Comparison of ENCODE assay signal across 30 mouse cellular contexts in genomic region chr15:89589146-89589545, GRCm38 (mm10). TPM values are rescaled to one million over a fixed set of nuclear protein-coding genes. Genes with fewer than 3 reads are reported as not detected.
DNase-seq lines count a peak whose midpoint lies in the region; ATAC-seq and TF ChIP-seq lines count a peak whose summit lies in the region.
"Had no signal": no experiment of that assay in that cellular context is flagged by ENCODE, and none has a peak within 500 bp of the region (broad histone marks: within the 10 kb centered on the region; RNA-seq: fewer than 3 reads in every experiment).

No protein-coding gene starts in this region.

- H3K4me1 ChIP-seq in kidney, adult 2 months (ENCODE audit: control insufficient read depth, insufficient read depth, low read length) = peaks cover 4% of the 10 kb centered on the region; the same call in 1 of the 2 replicates
- H3K4me1 ChIP-seq in kidney, embryonic 15.5 days = peaks cover 23% of the 10 kb centered on the region
- H3K4me1 ChIP-seq in kidney, postnatal 0 days (replicated peaks; ENCODE audit: insufficient read depth, low read length) = peaks cover 6% of the 10 kb centered on the region; the same call in 1 of the 2 replicates
- H3K4me1 ChIP-seq: intestine, embryonic 15.5 days had no signal

- TF ChIP-seq CTCF in kidney, adult 2 months (conservative IDR thresholded peaks at IDR 0.05; ENCODE audit: insufficient read depth, insufficient read length, low read depth, low read length) = no peak
- no peak for TF ChIP-seq CTCF in kidney, postnatal 0 days (IDR thresholded peaks at IDR 0.05; ENCODE audit: low read depth)

- no peak overlapping the region for H3K4me2 ChIP-seq in kidney, embryonic 15.5 days
- no peak overlapping the region for H3K4me2 ChIP-seq in kidney, postnatal 0 days (ENCODE audit: low read length)
- H3K4me2 ChIP-seq: forebrain, embryonic 12.5 days; hindbrain, embryonic 12.5 days; intestine, embryonic 15.5 days; lung, embryonic 15.5 days; midbrain, embryonic 11.5 days; neural tube, embryonic 12.5 days had no signal

- DNase-seq in kidney, adult 2 months = peak; percentile 88
- peak; percentile 24 for DNase-seq in adipocyte (ENCODE audit: low spot score)
- DNase-seq in kidney, postnatal 0 days (ENCODE audit: low spot score) = peak; percentile 21
- DNase-seq in adrenal gland, adult 18-20 months (ENCODE audit: low spot score in 2 of 2) = no peak
- no peak for DNase-seq in thymus, postnatal 10 days (ENCODE audit: low spot score in 2 of 2)
- DNase-seq: B cell, adult 2 months; cerebellum, adult 18-20 months; cerebellum, postnatal 10 days; forebrain, postnatal 0 days; layer of hippocampus, adult 9-11 months; liver; lung, postnatal 36 days; right cerebral cortex, adult 18-20 months had no signal

- H3K4me3 ChIP-seq in kidney, adult 2 months (ENCODE audit: insufficient read depth, low read depth, low read length) = no peak overlapping the region
- no peak overlapping the region for H3K4me3 ChIP-seq in kidney, embryonic 15.5 days (replicated peaks)
- no peak overlapping the region for H3K4me3 ChIP-seq in kidney, postnatal 0 days (replicated peaks; ENCODE audit: low read depth, low read length)
- H3K4me3 ChIP-seq: erythroblast, embryonic 14.5 days; forebrain, embryonic 12.5 days; hindbrain, embryonic 12.5 days; intestine, embryonic 15.5 days; lung, embryonic 15.5 days; myocyte; neural tube, embryonic 12.5 days had no signal

- H3K27me3 ChIP-seq in kidney, adult 2 months (replicated peaks; ENCODE audit: control insufficient read depth, insufficient read depth, low read length) = no peaks in the 10 kb centered on the region
- H3K27me3 ChIP-seq in kidney, embryonic 15.5 days = no peaks in the 10 kb centered on the region
- no peaks in the 10 kb centered on the region for H3K27me3 ChIP-seq in kidney, postnatal 0 days (ENCODE audit: insufficient read depth, low read length)
- H3K27me3 ChIP-seq: forebrain, embryonic 12.5 days; hindbrain, embryonic 12.5 days; intestine, embryonic 15.5 days; lung, embryonic 15.5 days; neural tube, embryonic 12.5 days had no signal

- no peak for ATAC-seq in kidney, embryonic 15.5 days (replicated peaks; ENCODE audit: low FRiP score)
- ATAC-seq in kidney, postnatal 0 days (replicated peaks; ENCODE audit: low FRiP score, low read depth) = no peak
- ATAC-seq: forebrain, postnatal 0 days; hindbrain, postnatal 0 days; intestine, embryonic 15.5 days had no signal

- H3K9me3 ChIP-seq in kidney, embryonic 15.5 days (replicated peaks) = no peaks in the 10 kb centered on the region
- no peaks in the 10 kb centered on the region for H3K9me3 ChIP-seq in kidney, postnatal 0 days (replicated peaks; ENCODE audit: low read length)
- H3K9me3 ChIP-seq: forebrain, embryonic 12.5 days; hindbrain, embryonic 12.5 days; intestine, embryonic 15.5 days; lung, embryonic 15.5 days; neural tube, embryonic 12.5 days had no signal

- TF ChIP-seq POLR2A in kidney, adult 2 months (IDR thresholded peaks at IDR 0.05; ENCODE audit: low read depth, low read length) = no peak

- WGBS in kidney, adult 2 months = 35% methylated on average over 5 of the region's 5 CpGs
- 71% methylated on average over 5 of the region's 5 CpGs for WGBS in kidney, embryonic 15.5 days
- WGBS in kidney, postnatal 0 days = 60% methylated on average over 5 of the region's 5 CpGs

- H3K27ac ChIP-seq in kidney, adult 2 months (ENCODE audit: insufficient read depth, low read depth, low read length) = no peak overlapping the region
- H3K27ac ChIP-seq in kidney, embryonic 15.5 days = no peak overlapping the region
- no peak overlapping the region for H3K27ac ChIP-seq in kidney, postnatal 0 days
- H3K27ac ChIP-seq: forebrain, embryonic 12.5 days; hindbrain, embryonic 12.5 days; hindbrain, postnatal 0 days; intestine, embryonic 15.5 days; lung, embryonic 15.5 days; neural tube, embryonic 12.5 days; stomach, postnatal 0 days had no signal

- no peak overlapping the region for H3K9ac ChIP-seq in kidney, embryonic 15.5 days
- H3K9ac ChIP-seq in kidney, postnatal 0 days (ENCODE audit: low read depth, low read length) = no peak overlapping the region
- H3K9ac ChIP-seq: forebrain, embryonic 12.5 days; forebrain, postnatal 0 days; hindbrain, embryonic 12.5 days; intestine, embryonic 15.5 days; lung, embryonic 15.5 days; neural tube, embryonic 12.5 days had no signal

- no peaks in the 10 kb centered on the region for H3K36me3 ChIP-seq in kidney, adult 2 months (ENCODE audit: control insufficient read depth, insufficient read depth, low read length)
- peaks cover 17% of the 10 kb centered on the region for H3K36me3 ChIP-seq in kidney, embryonic 15.5 days
- H3K36me3 ChIP-seq in kidney, postnatal 0 days (ENCODE audit: insufficient read depth, low read length) = 0 out of 2 replicates have a peak, but pooled peaks cover 3% of the 10 kb centered on the region
- H3K36me3 ChIP-seq: intestine, embryonic 15.5 days; lung, embryonic 15.5 days had no signal

RNA-seq across cellular contexts. Expression of gene Rabl2, which starts 2.6 kb away (rescaled TPM):
- 16.9 and 18.1 TPM in 2 replicates for polyA plus RNA-seq in kidney, adult 2 months (2012; rRNA removed)
- 53.9 and 55.9 TPM in 2 replicates for polyA plus RNA-seq in kidney, embryonic 15.5 days (2015; fragmentation: Nextera tagmentation; extraction: Ambion mirVana)
- polyA plus RNA-seq in kidney, postnatal 0 days (2015; fragmentation: Nextera tagmentation; extraction: Ambion mirVana) = 38.0 and 39.8 TPM in 2 replicates
- total RNA-seq in adrenal gland, adult 18-20 months (2021) = 1 to 10 TPM; 9.2 to 9.9 TPM

RNA-seq across cellular contexts. Expression of gene Acr, which starts 21.0 kb away (rescaled TPM):
- polyA plus RNA-seq in kidney, adult 2 months (2012; rRNA removed) = 0.58 and 0.74 TPM in 2 replicates
- 0.22 and 0.27 TPM in 2 replicates for polyA plus RNA-seq in kidney, embryonic 15.5 days (2015; fragmentation: Nextera tagmentation; extraction: Ambion mirVana)
- polyA plus RNA-seq in kidney, postnatal 0 days (2015; fragmentation: Nextera tagmentation; extraction: Ambion mirVana) = not detected in 2 replicates
- not detected for total RNA-seq in adrenal gland, adult 18-20 months (2021)
- total RNA-seq: adrenal gland, postnatal 36 days; common myeloid progenitor, adult 5-6 weeks; megakaryocyte, adult 5-6 weeks had no signal
- polyA plus RNA-seq: erythroblast, embryonic 14.5 days; intestine, embryonic 15.5 days; limb, embryonic 11.5 days; liver, embryonic 16.5 days; myocyte; stomach, postnatal 0 days; thymus, postnatal 0 days had no signal

Comparison
In these comparisons a context has a peak if more than half of its experiments do, and no peak if none do; other contexts are left out.
1. DNase-seq: peak in kidney, adult 2 months (single experiment), adipocyte (single experiment) and kidney, postnatal 0 days (single experiment); none in adrenal gland, adult 18-20 months (0 of 2) and thymus, postnatal 10 days (0 of 2).